Mouse (Mus musculus): ENCODE measurements around the gene Olfr655.

The Olfr655 gene

DNA sequence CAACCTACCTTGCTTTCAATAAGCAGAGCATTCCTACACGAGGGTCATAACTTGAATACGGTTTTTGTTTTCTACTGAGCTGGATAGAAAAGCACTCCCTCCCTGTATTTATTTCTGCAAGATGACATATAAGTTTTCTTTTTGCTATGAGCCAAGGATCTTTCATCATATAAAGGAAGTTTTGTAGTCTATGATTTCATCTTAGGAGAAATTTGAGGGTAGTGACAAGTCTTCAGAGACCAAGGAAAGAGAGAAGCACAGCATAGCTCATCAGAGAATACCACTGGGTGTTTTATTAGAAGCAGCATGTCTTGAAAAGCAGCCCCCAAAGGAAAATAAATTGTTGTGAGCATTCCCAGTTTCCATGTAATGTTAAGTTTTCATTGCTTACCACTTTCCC, at the start of gene Olfr655:
Olfr655 (minus strand) TSS at position 101 of the 400 bp plus-strand sequence.
- CTCF ChIA-PET: no interaction called here

DNA sequence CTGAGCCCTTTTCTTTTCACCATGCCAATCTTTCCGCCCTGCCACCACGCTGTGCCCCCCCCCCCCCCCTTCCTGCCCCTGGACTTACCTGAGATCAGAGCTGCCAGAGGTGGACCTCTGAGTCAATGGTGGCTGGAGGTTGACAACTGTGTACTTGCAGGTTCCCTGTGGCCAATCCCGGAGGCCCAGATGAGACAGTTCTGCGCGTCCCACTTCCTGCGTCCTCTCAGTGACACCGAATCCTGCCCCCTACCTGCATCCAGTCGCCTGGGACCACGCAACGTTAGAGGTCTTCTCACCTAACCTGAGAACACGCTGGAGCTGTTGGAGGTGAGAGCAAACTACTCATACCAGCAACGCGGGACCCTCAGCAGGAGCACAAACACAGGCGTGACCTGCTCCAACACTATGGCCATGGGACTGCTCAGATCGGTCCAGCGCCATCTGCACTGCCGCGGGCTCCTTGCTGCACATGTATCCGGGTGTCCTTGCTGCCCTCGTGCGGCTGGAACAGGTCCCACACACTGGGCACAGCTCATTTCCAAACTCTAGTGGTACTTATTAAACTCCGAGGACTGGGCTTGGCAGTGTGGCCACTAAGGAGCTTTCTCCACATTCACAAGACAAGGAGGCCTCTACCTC, 45.4 kb upstream of the Olfr655 start, which contains the start of gene Olfr658:
Olfr658 (minus strand) TSS at position 465 of the 642 bp plus-strand sequence.
- CTCF ChIA-PET: interaction anchor here (0.7 kb wide), 1 partner anchor 35 kb away, joined by 3 read pairs; no protein-coding TSS in a partner anchor

DNA sequence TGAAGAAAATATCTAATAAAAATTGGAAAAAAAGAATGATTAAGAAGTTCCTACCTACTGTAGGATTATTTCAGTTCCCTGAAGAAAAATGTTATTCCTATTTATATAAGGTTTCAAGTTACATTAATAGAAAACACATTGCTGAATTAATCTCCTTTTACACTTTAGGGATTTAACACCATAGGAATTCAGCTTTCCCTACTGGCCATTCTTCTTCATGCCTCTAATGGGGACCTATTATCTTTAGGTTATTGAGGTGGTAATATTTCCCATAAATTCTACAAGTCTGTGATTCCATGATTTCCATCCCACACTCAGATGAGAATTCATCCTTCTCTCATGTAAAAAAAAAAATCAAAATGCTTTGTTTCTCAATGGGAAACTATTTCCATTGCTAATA, 22.9 kb upstream of the Olfr655 start, which contains the start of gene Olfr657:
Olfr657 (plus strand) TSS at position 301 of the 400 bp plus-strand sequence.
- CTCF ChIA-PET: no interaction called here

- CTCF ChIA-PET: no interaction called here
Observed at GRCm38 (mm10) chr7:104613655-104614054, 12.1 kb upstream of the Olfr655 start, which contains the start of gene Olfr656. Gene Olfr656, plus strand, starts transcription at chr7:104613955.

GRCm38 (mm10) chr7:104604727-104605126, 3.1 kb upstream of the Olfr655 start:
- CTCF ChIA-PET: no interaction called here

GRCm38 (mm10) chr7:104603173-104603572, 1.6 kb upstream of the Olfr655 start:
- CTCF ChIA-PET: no interaction called here

DNA sequence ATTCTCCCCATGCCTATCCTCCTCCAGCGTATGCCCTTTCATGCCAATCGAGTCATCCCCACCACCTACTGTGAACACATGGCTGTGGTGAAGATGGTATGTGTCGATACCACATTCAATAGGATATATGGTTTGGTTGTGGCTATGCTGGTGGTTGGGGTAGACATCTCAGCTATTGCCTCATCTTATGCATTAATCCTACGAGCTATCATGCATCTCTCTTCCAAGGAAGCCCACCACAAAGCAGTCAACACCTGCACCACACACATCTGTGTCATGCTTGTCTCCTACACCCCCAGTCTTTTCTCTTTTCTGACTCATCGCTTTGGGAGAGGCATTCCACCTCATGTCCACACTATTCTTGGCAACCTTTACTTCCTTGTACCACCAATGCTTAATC, 13.3 kb downstream of the Olfr655 start:
- CTCF ChIA-PET: no interaction called here

GRCm38 (mm10) chr7:104586725-104587124, 14.9 kb downstream of the Olfr655 start, which contains the start of gene Olfr654:
Gene Olfr654, plus strand, starts transcription at chr7:104587025.
- CTCF ChIA-PET: no interaction called here

DNA sequence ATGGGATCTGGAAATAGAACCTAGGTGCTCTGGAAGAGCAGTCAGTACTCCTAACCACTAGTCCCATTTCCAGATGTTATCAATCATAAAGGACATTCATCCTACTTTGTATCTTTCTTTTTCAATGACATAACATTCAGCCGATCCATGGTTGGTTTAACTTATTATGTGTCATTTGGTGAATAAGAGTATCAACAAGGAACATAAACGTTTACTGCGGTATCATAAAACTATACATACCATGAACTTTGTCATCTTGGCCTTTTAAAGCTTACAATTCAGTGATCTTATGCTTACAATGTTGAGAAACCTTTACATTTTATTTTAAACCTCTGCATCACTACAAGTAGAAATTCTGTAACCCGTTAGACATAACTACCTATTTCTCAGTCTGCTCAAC, 20.1 kb downstream of the Olfr655 start:
- CTCF ChIA-PET: no interaction called here

DNA sequence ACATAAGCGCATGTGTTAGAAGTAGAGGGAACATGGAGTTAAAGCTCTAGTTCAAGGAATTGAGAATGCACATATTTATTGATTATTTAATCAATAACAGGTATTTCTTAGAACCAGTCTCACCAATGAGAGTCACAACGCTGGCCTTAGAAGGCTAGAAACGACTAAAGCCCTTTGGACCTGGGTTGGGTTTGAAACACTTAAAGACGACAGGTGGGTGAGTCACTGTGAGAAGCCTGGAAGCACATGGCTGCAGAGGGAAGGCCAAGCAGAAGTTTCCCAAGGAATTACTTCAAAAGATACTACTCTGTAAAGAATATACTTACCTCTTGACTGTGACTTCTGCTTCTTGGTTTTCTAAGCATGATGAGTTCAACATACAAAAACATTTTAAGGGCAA, 20.7 kb downstream of the Olfr655 start:
- CTCF ChIA-PET: no interaction called here

DNA sequence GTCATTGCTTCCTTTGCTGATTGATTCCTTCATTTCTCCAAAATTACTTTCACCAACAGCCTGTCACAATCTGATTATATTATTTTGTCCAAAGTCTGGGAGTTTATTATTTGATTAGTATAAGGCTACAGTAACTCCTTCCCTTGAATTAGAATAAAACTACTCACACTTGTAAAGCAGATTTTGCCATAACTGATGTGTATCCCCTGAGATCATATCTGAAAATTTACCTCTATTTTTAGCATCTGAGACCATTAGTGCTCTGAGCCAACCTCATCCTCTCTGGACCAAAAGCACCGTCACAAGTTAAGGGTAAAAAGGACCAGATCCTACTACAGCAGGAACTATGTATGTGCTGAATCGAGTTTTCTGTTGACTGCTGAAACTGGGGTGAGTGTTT, 24.6 kb downstream of the Olfr655 start, which contains the start of gene Olfr653:
Olfr653 (plus strand) TSS at position 301 of the 400 bp plus-strand sequence.
- CTCF ChIA-PET: no interaction called here

GRCm38 (mm10) chr7:104560601-104561000, 41.0 kb downstream of the Olfr655 start, which contains the start of gene Olfr652:
Gene Olfr652, plus strand, starts transcription at chr7:104560901.
- CTCF ChIA-PET: no interaction called here

- CTCF ChIA-PET: interaction anchor here (0.5 kb wide), 1 partner anchor 247 kb away, joined by 6 read pairs; no protein-coding TSS in a partner anchor
Observed at GRCm38 (mm10) chr7:104552700-104553099, 48.9 kb downstream of the Olfr655 start.

- CTCF ChIA-PET: no interaction called here
Observed at GRCm38 (mm10) chr7:104549833-104550232, 51.7 kb downstream of the Olfr655 start, which contains the start of gene Olfr651. Gene Olfr651, plus strand, starts transcription at chr7:104550133.
